Mouse (Mus musculus): ENCODE data around the gene Bpifb5. TPM values are rescaled to one million over a fixed set of nuclear protein-coding genes. Genes with fewer than 3 reads are reported as not detected.
"Not testable (repeated sequence)": the region's sequence is repeated elsewhere in the genome, so short reads cannot be mapped to it uniquely, and the experiment has no call there.

Bpifb5 gene
- polyA plus RNA-seq, 1 experiment from 2014 or later = 0.43 TPM

DNA sequence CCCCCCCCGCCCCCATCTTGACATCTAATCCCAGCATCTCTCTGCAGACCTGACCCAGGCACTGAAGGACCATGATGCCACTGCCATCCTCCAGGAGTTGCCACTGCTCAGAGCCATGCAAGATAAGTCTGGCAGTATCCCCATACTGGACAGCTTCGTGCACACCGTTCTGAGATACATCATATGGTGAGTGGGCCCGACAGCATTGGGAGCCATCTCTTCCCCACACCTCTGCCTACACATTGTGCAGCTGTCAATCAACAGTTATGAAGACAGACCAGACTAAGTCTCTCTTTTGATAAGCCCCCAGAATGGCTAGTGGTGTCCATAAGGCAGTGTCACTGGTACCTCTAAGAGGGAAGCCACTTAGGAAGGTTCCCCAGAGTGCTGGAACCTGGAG lies 18.9 kb upstream of the Bpifb5 start:
- no peak overlapping the region for H3K9ac ChIP-seq (replicated peaks)
- no peak for ATAC-seq (replicated peaks)
- no peaks in the 10 kb centered on the region for H3K9me3 ChIP-seq
- H3K27me3 ChIP-seq = no peaks in the 10 kb centered on the region
- no peaks in the 10 kb centered on the region for H3K4me1 ChIP-seq
- no peak overlapping the region for H3K4me2 ChIP-seq (replicated peaks)
- WGBS = 89% methylated on average over 4 of the region's 4 CpGs
- no peaks in the 10 kb centered on the region for H3K36me3 ChIP-seq
- no peak overlapping the region for H3K4me3 ChIP-seq
- no peak overlapping the region for H3K27ac ChIP-seq (replicated peaks)

DNA sequence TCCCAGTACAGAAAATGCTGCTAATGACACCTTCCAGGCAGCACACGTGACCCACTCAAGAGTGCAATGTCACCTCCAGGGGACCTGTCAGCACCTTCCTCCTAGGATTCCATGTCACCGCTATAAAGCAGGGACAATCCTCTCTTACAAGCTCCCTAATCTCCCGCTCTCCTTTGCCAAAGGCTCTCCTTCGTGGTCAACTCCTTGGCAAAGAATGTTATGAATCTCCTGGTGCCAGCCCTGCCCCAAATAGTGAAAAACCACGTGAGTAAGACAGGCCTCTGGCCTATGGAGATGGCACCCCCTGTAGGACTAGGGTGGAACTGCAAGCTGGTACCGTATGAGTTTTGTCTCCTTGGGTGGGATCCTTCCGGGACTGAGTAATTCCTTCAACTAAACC lies 16.6 kb upstream of the Bpifb5 start:
- no peak overlapping the region for H3K4me2 ChIP-seq (replicated peaks)

DNA sequence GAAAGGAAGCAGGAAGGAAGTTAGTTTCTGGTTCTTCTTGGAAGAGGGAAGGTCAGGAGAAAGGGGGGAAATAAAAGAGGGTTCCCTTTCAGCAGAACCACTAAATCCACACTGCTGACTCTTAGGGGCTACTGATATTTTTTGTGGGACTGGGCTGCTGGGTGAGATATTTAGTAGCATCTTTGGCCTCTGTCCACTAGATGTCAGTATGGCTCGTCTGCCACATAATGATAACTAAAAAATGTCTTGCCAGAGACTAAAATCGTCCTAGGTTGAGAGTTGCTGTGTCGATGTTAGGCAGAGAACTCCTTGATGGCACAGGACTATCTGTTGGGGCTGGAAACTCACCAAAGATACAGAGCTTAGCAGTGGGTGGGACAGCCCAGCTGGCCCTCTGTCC lies 14.4 kb upstream of the Bpifb5 start:
- 22% methylated on average over 3 of the region's 3 CpGs for WGBS
- no peak overlapping the region for H3K9ac ChIP-seq (replicated peaks)
- no peaks in the 10 kb centered on the region for H3K4me1 ChIP-seq
- no peak overlapping the region for H3K4me3 ChIP-seq
- ATAC-seq (replicated peaks) = no peak
- H3K27me3 ChIP-seq = no peaks in the 10 kb centered on the region
- no peak overlapping the region for H3K27ac ChIP-seq (replicated peaks)
- H3K4me2 ChIP-seq (replicated peaks) = no peak overlapping the region
- H3K36me3 ChIP-seq = no peaks in the 10 kb centered on the region
- no peaks in the 10 kb centered on the region for H3K9me3 ChIP-seq

More for the DNA sequence above, 16.6 kb upstream of the Bpifb5 start:
- H3K4me1 ChIP-seq = no peaks in the 10 kb centered on the region
- H3K9ac ChIP-seq (replicated peaks) = no peak overlapping the region
- no peak for ATAC-seq (replicated peaks)
- no peaks in the 10 kb centered on the region for H3K9me3 ChIP-seq
- no peaks in the 10 kb centered on the region for H3K27me3 ChIP-seq
- H3K27ac ChIP-seq (replicated peaks) = no peak overlapping the region
- no peaks in the 10 kb centered on the region for H3K36me3 ChIP-seq
- H3K4me3 ChIP-seq = no peak overlapping the region
- WGBS = 61% methylated on average over 7 of the region's 7 CpGs

DNA sequence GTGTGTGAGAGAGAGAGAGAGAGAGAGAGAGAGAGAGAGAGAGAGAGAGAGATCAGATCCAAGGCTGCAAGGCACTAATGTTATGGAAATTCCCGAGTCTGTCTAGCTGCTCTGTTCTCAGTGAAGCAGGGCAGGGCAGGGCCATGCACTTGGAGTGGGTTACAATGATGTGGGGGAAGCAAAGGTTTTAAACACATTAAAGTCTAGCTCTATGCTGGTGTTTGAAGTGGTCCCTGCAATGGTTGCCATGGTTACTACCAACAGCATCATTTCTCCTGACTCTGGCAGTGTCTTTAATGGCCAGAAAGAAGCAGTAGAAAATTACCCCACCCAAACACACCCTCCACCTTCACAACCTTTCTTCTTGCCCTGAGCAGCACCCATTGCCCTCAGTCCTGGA lies 12.4 kb upstream of the Bpifb5 start:
- WGBS = 33% methylated on average over 1 of the region's 1 CpGs
- H3K9me3 ChIP-seq = no peaks in the 10 kb centered on the region
- peak; percentile 74; the same call in 1 of the 2 replicates for ATAC-seq (replicated peaks)

GRCm38 (mm10) chr2:154211881-154212280 lies 11.7 kb upstream of the Bpifb5 start:
- Histone ChIP-seq H3K4me2 (replicated peaks) (no peak overlapping the region), H3K27me3 (no peaks in the 10 kb centered on the region), H3K4me3 (no peak overlapping the region), H3K36me3 (no peaks in the 10 kb centered on the region), H3K9me3 (no peaks in the 10 kb centered on the region), H3K27ac (replicated peaks) (no peak overlapping the region), H3K4me1 (no peaks in the 10 kb centered on the region), H3K9ac (replicated peaks) (no peak overlapping the region)
- no peak for ATAC-seq (replicated peaks)
- WGBS = 89% methylated on average over 4 of the region's 4 CpGs

More for the DNA sequence above, 12.4 kb upstream of the Bpifb5 start:
- H3K4me2 ChIP-seq (replicated peaks) = no peak overlapping the region
- no peaks in the 10 kb centered on the region for H3K4me1 ChIP-seq
- no peak overlapping the region for H3K4me3 ChIP-seq
- no peak overlapping the region for H3K9ac ChIP-seq (replicated peaks)
- no peaks in the 10 kb centered on the region for H3K27me3 ChIP-seq
- no peak overlapping the region for H3K27ac ChIP-seq (replicated peaks)
- no peaks in the 10 kb centered on the region for H3K36me3 ChIP-seq

- no peaks in the 10 kb centered on the region for H3K36me3 ChIP-seq
- no peak overlapping the region for H3K4me2 ChIP-seq (replicated peaks)
- no peak overlapping the region for H3K27ac ChIP-seq (replicated peaks)
- H3K9ac ChIP-seq (replicated peaks) = no peak overlapping the region
- 12% methylated on average over 5 of the region's 5 CpGs for WGBS
- H3K4me1 ChIP-seq = no peaks in the 10 kb centered on the region
- H3K9me3 ChIP-seq = no peaks in the 10 kb centered on the region
- H3K4me3 ChIP-seq = no peak overlapping the region
- ATAC-seq (replicated peaks) = 0 out of 2 replicates have a peak, but pooled peaks have one; percentile 11
- H3K27me3 ChIP-seq = no peaks in the 10 kb centered on the region
Observed at GRCm38 (mm10) chr2:154215191-154215590, 8.4 kb upstream of the Bpifb5 start.

DNA sequence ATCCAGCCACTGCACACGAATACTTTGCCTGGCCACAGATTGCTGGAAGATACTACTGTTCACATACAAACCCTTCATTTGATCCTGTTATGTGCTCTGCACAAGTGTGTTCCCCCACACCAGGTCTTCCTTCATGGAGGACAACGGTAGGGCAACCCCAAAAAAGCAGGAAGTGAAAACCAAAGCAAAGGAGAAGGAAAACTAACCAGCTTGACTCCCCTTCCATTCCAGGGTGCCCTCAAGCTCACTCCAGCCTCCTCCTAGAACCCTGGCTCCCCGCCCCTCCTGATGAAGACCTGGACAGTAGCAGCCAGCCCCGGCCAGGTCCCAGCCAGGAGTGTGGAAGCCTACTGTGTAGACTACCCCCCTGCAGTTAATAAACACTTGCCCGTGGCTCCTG lies 3.6 kb upstream of the Bpifb5 start:
- Histone ChIP-seq H3K4me3 (no peak overlapping the region), H3K27me3 (no peaks in the 10 kb centered on the region), H3K4me1 (peaks cover 16% of the 10 kb centered on the region), H3K36me3 (no peaks in the 10 kb centered on the region), H3K4me2 (replicated peaks) (no peak overlapping the region), H3K9me3 (no peaks in the 10 kb centered on the region), H3K27ac (replicated peaks) (no peak overlapping the region), H3K9ac (replicated peaks) (no peak overlapping the region)
- WGBS = 89% methylated on average over 5 of the region's 5 CpGs
- no peak for ATAC-seq (replicated peaks)

DNA sequence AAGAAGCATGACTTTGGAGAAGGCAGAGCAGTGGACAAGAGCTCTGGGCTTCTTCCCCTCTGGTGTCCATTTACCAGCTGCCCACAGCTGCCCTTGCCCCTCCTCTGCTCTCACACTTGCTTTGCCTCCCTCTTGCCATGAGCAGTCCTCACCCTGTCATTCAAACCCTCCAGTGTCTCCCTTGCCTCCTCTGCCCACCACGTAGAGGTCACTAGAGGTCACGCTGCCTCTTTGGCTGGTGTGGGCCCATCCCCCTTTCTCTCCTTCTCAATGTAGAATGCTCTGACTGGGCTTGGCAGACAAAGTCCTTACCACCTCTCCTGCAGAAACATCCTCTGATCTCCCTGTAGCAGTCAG lies 353 bp downstream of the Bpifb5 start:
- H3K9ac ChIP-seq (replicated peaks) = no peak overlapping the region
- H3K4me2 ChIP-seq (replicated peaks) = peak overlapping the region; percentile 9; the same call in 1 of the 2 replicates
- H3K4me1 ChIP-seq = peaks cover 16% of the 10 kb centered on the region
- peak; percentile 55; the same call in 1 of the 2 replicates for ATAC-seq (replicated peaks)
- no peaks in the 10 kb centered on the region for H3K36me3 ChIP-seq
- no peaks in the 10 kb centered on the region for H3K9me3 ChIP-seq
- H3K27me3 ChIP-seq = no peaks in the 10 kb centered on the region
- no peak overlapping the region for H3K4me3 ChIP-seq
- no peak overlapping the region for H3K27ac ChIP-seq (replicated peaks)
- WGBS = 12% methylated on average over 2 of the region's 2 CpGs

- no peak overlapping the region for H3K4me3 ChIP-seq
- H3K27ac ChIP-seq (replicated peaks) = no peak overlapping the region
- no peaks in the 10 kb centered on the region for H3K9me3 ChIP-seq
- no peak overlapping the region for H3K4me2 ChIP-seq (replicated peaks)
- ATAC-seq (replicated peaks) = no peak
- H3K27me3 ChIP-seq = no peaks in the 10 kb centered on the region
- peaks cover 18% of the 10 kb centered on the region for H3K4me1 ChIP-seq
- H3K9ac ChIP-seq (replicated peaks) = no peak overlapping the region
- WGBS = 73% methylated on average over 4 of the region's 4 CpGs
- H3K36me3 ChIP-seq = no peaks in the 10 kb centered on the region
Observed at GRCm38 (mm10) chr2:154226991-154227390, 3.4 kb downstream of the Bpifb5 start.

GRCm38 (mm10) chr2:154227830-154228229 lies 4.3 kb downstream of the Bpifb5 start:
- no peak overlapping the region for H3K27ac ChIP-seq (replicated peaks)
- no peak overlapping the region for H3K9ac ChIP-seq (replicated peaks)
- no peaks in the 10 kb centered on the region for H3K36me3 ChIP-seq
- peaks cover 15% of the 10 kb centered on the region for H3K4me1 ChIP-seq
- 84% methylated on average over 5 of the region's 5 CpGs for WGBS
- no peaks in the 10 kb centered on the region for H3K27me3 ChIP-seq
- no peak overlapping the region for H3K4me2 ChIP-seq (replicated peaks)
- ATAC-seq (replicated peaks) = no peak
- no peaks in the 10 kb centered on the region for H3K9me3 ChIP-seq
- no peak overlapping the region for H3K4me3 ChIP-seq

- H3K9ac ChIP-seq (replicated peaks) = no peak overlapping the region
- peak; percentile 61 for ATAC-seq (replicated peaks)
- H3K4me1 ChIP-seq = peaks cover 14% of the 10 kb centered on the region; the same call in 1 of the 2 replicates
Observed at GRCm38 (mm10) chr2:154233426-154233825, 9.9 kb downstream of the Bpifb5 start.

GRCm38 (mm10) chr2:154240771-154241170 lies 17.2 kb downstream of the Bpifb5 start:
- Histone ChIP-seq H3K4me2 (replicated peaks) (no peak overlapping the region), H3K4me1 (no peaks in the 10 kb centered on the region), H3K9me3 (no peaks in the 10 kb centered on the region), H3K36me3 (no peaks in the 10 kb centered on the region), H3K9ac (replicated peaks) (no peak overlapping the region), H3K27me3 (no peaks in the 10 kb centered on the region), H3K4me3 (no peak overlapping the region), H3K27ac (replicated peaks) (no peak overlapping the region)
- WGBS = 86% methylated on average over 6 of the region's 6 CpGs
- ATAC-seq (replicated peaks) = no peak

More at GRCm38 (mm10) chr2:154233426-154233825, 9.9 kb downstream of the Bpifb5 start:
- Histone ChIP-seq H3K4me2 (replicated peaks) (no peak overlapping the region), H3K4me3 (no peak overlapping the region), H3K27me3 (no peaks in the 10 kb centered on the region), H3K36me3 (no peaks in the 10 kb centered on the region), H3K9me3 (no peaks in the 10 kb centered on the region), H3K27ac (replicated peaks) (no peak overlapping the region)
- 72% methylated on average over 6 of the region's 6 CpGs for WGBS

DNA sequence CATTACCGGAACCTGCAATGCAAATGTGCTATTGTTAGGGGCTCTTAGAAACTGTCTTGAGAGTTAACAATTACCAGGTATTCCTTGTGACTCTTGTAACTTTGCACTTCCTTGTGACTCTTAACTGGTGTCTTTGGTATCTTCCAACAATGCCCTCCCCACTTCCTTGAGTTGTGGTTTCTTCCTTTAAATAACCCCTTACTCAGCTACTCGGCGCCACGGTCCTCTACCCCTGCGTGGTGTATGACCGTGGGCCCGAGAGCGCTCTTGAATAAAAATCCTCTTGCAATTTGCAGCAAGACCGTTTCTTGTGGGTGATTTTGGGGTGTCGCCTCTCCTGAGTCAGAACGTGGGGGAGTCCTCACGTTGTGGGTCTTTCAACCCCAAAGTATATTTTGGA lies 19.2 kb downstream of the Bpifb5 start:
- WGBS = 96% methylated on average over 11 of the region's 12 CpGs

More for the DNA sequence above, 19.2 kb downstream of the Bpifb5 start:
- not testable (repeated sequence) for H3K27me3 ChIP-seq; H3K4me2 ChIP-seq (replicated peaks); H3K4me1 ChIP-seq; H3K4me3 ChIP-seq; ATAC-seq (replicated peaks); H3K9me3 ChIP-seq; H3K27ac ChIP-seq (replicated peaks); H3K36me3 ChIP-seq; H3K9ac ChIP-seq (replicated peaks)

Measured in forebrain, embryonic 15.5 days (tissue).